Mouse (Mus musculus) small intestine, adult 2 months (tissue): ENCODE data around the gene 2210016F16Rik. TPM values are rescaled to one million over a fixed set of nuclear protein-coding genes. Genes with fewer than 3 reads are reported as not detected.
"Not testable (repeated sequence)": the region's sequence is repeated elsewhere in the genome, so short reads cannot be mapped to it uniquely, and the experiment has no call there.

Experiments
- H3K27ac ChIP-seq: fragments of 200-500 bp; 2 replicates; pipeline ENCODE4 v1.5.1; 2012; ENCODE audit warnings: low read depth, low read length, control low read depth, inconsistent platforms; ENCODE audit not compliant: insufficient read depth
- H3K27me3 ChIP-seq: fragments of 200-500 bp; 2 replicates; pipeline ENCODE4 v1.6.1; 2012; ENCODE audit warnings: mild to moderate bottlenecking, moderate library complexity, low read length, inconsistent platforms; ENCODE audit not compliant: control insufficient read depth, insufficient read depth
- H3K36me3 ChIP-seq: fragments of 200-500 bp; 2 replicates; pipeline ENCODE4 v1.6.1; 2012; ENCODE audit warnings: mild to moderate bottlenecking, low read length, control low read depth, inconsistent platforms; ENCODE audit not compliant: control insufficient read depth, insufficient read depth
- H3K4me1 ChIP-seq: fragments of 200-500 bp; 2 replicates; pipeline ENCODE4 v1.6.1; 2012; ENCODE audit warnings: low read length, inconsistent platforms, mixed read lengths; ENCODE audit not compliant: control insufficient read depth, insufficient read depth, insufficient read length
- H3K4me3 ChIP-seq: fragments of 200-500 bp; 2 replicates; pipeline ENCODE4 v1.5.1; 2012; ENCODE audit warnings: low read depth, mild to moderate bottlenecking, control low read depth, inconsistent platforms, low read length, moderate library complexity
- CTCF ChIP-seq: fragments of 200-500 bp; IDR thresholded peaks from 2 replicates; pipeline ENCODE4 v1.5.1; 2012; ENCODE audit warnings: low read depth, mild to moderate bottlenecking, control low read depth, inconsistent platforms, low read length, moderate library complexity, mixed read lengths; ENCODE audit not compliant: insufficient replicate concordance, insufficient read length; ENCODE audit errors: extremely low read depth
- POLR2A ChIP-seq: fragments of 200-500 bp; IDR thresholded peaks from 2 replicates; pipeline ENCODE4 v1.6.1; 2012; ENCODE audit warnings: low read depth, mild to moderate bottlenecking, control low read depth, inconsistent platforms, low read length, moderate library complexity
- WGBS: fragments of 180-500 bp; shearing (Covaris S2); methylation state at CpG from one replicate; pipeline ENCODE4 v1.1.7; 2018; 5-methylcytosine and 5-hydroxymethylcytosine counted together
- polyA plus RNA-seq: library from polyadenylated mRNA; depleted of rRNA; stranded (reverse); fragments of >200 nt; gene quantifications from 2 replicates; pipeline ENCODE4 v1.2.3, GENCODE M21; 2012

The 2210016F16Rik gene
- polyA plus RNA-seq, 1 experiment, result 171 TPM

- no peak for TF ChIP-seq POLR2A
- no peak for TF ChIP-seq CTCF
- WGBS, result 65% methylated on average over 6 of the region's 6 CpGs
Measured at GRCm38 (mm10) chr13:58415374-58415773, 30.3 kb upstream of the 2210016F16Rik start.

GRCm38 (mm10) chr13:58411073-58411472 is 26.0 kb upstream of the 2210016F16Rik start:
- no peaks in the 10 kb centered on the region for H3K4me1 ChIP-seq
- no peaks in the 10 kb centered on the region for H3K27me3 ChIP-seq
- WGBS, result 88% methylated on average over 4 of the region's 4 CpGs
- TF ChIP-seq CTCF (no peak), POLR2A (no peak)
- no peak overlapping the region for H3K4me3 ChIP-seq
- no peak overlapping the region for H3K27ac ChIP-seq
- H3K36me3 ChIP-seq, result peaks cover 9% of the 10 kb centered on the region

More at GRCm38 (mm10) chr13:58415374-58415773, 30.3 kb upstream of the 2210016F16Rik start:
- Histone ChIP-seq H3K4me3 (no peak overlapping the region), H3K27me3 (no peaks in the 10 kb centered on the region), H3K4me1 (no peaks in the 10 kb centered on the region), H3K27ac (no peak overlapping the region), H3K36me3 (0 out of 2 replicates have a peak, but pooled peaks cover 4% of the 10 kb centered on the region)

GRCm38 (mm10) chr13:58403243-58403642 is 18.2 kb upstream of the 2210016F16Rik start, which contains the start of gene Hnrnpk:
Gene Hnrnpk, minus strand, starts transcription at chr13:58403343.
- not testable (repeated sequence) for H3K4me1 ChIP-seq, H3K36me3 ChIP-seq, H3K27me3 ChIP-seq
- 2% methylated on average over 17 of the region's 17 CpGs for WGBS
- peak within 1 kb of the TSS; percentile 91 for H3K27ac ChIP-seq
- H3K4me3 ChIP-seq, result peak within 1 kb of the TSS; percentile 76

GRCm38 (mm10) chr13:58402744-58403110 is 17.7 kb upstream of the 2210016F16Rik start:
- no peak; the same call in 1 of the 2 replicates for TF ChIP-seq POLR2A
- TF ChIP-seq CTCF, result no peak
- Histone ChIP-seq H3K27me3 (no peaks in the 10 kb centered on the region), H3K36me3 (peaks cover 8% of the 10 kb centered on the region), H3K4me1 (no peaks in the 10 kb centered on the region; the same call in 1 of the 2 replicates), H3K27ac (peak overlapping the region; percentile 82), H3K4me3 (peak overlapping the region; percentile 76)
- WGBS, result 0% methylated on average over 48 of the region's 48 CpGs

DNA sequence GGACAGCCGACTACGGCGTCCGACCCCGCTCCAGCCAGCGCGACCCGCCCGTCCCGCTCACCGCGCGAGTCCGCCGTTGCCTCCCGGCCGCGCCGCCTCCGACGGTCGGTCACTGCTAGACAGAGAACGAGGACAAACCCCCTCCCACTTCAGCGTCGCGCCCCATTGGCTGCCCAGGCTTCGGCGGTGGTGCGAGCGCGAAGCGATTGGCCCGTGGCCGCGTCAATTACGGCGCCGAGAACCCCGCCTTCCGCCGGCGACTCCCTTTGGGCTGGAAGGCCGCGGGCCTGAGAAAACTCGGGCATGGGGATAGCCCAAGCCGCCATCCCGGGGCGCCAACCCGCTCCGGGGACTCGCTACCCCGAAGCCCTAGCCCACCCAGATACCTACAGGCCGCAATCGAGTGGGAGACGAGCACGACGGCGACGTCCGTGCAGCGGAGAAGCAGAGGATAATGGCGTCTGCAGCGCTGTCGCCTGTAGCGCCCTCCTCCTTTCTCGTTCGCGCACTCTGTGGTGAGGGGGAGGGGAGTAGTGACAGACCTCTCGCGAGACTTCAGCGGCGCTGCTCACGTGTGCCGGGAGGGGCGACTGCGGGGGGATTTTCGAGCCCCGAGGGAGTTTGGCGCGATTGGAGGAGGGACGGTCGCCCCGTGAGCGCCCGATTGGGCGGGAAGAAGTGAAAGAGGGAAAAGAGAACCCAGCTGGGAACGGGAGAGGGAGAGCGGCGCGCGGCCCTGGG is 17.1 kb upstream of the 2210016F16Rik start, which contains the start of gene Rmi1:
Gene Rmi1 (plus strand): TSS at position 246 of the 741 bp plus-strand sequence.
- Histone ChIP-seq H3K27me3 (no peaks in the 10 kb centered on the region), H3K4me3 (peak within 1 kb of the TSS; percentile 76), H3K4me1 (no peaks in the 10 kb centered on the region; the same call in 1 of the 2 replicates), H3K27ac (peak within 1 kb of the TSS; percentile 91), H3K36me3 (peaks cover 12% of the 10 kb centered on the region)
- no peak for TF ChIP-seq CTCF
- peak; percentile 86 for TF ChIP-seq POLR2A
- WGBS, result under 1% methylated on average over 91 of the region's 91 CpGs

GRCm38 (mm10) chr13:58401135-58402002 is 16.3 kb upstream of the 2210016F16Rik start:
- WGBS, result under 1% methylated on average over 99 of the region's 100 CpGs
- no peak for TF ChIP-seq POLR2A
- TF ChIP-seq CTCF, result no peak

DNA sequence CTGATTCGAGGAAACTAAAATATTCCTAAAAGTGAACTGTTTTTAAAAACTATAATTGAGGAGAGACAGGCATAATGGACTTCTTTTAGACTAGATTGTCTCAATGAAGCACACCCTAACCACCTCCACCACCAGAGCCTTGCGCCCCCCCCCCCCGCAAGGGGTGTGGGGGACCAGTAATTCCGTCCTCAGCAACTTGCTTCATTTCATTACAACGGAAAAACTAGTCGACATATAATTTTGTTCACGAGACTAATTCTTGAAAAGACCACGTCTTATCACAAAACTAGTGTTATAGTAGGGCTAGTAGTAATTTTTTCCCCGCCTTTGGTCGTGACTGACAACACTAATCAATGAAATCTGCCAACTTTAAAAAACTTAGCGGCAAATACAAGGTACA is 15.6 kb upstream of the 2210016F16Rik start:
- no peaks in the 10 kb centered on the region; the same call in 1 of the 2 replicates for H3K4me1 ChIP-seq
- H3K27me3 ChIP-seq, result no peaks in the 10 kb centered on the region
- H3K27ac ChIP-seq, result no peak overlapping the region
- no peak for TF ChIP-seq CTCF
- no peak for TF ChIP-seq POLR2A
- H3K36me3 ChIP-seq, result peaks cover 23% of the 10 kb centered on the region
- peak overlapping the region; percentile 60 for H3K4me3 ChIP-seq
- WGBS, result under 1% methylated on average over 11 of the region's 11 CpGs

More at GRCm38 (mm10) chr13:58401135-58402002, 16.3 kb upstream of the 2210016F16Rik start:
- peaks cover 18% of the 10 kb centered on the region for H3K36me3 ChIP-seq
- no peaks in the 10 kb centered on the region; the same call in 1 of the 2 replicates for H3K4me1 ChIP-seq
- H3K4me3 ChIP-seq, result peak overlapping the region; percentile 76
- peak overlapping the region; percentile 91 for H3K27ac ChIP-seq
- no peaks in the 10 kb centered on the region for H3K27me3 ChIP-seq
